Mouse (Mus musculus): ENCODE results near the gene Upk3b.

DNA sequence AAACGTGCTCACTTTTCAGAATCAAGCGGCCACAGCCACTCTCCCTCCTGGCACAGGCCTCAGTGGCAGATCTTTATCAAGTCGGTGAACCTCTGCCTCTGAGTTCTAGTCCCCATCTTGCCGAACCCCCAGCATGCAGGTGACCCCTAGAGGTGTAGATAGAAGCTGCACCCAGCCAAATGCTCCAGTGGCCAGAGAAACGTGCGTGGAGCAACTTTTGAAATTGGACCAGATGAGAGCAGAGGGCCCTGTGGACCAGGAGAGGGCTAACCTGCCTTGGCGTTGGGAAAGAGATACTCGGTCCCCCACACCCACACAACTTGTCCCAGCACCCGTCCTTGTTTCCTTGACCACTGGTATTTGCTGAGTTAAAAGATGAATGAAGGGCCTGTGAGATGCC, 7.1 kb downstream of the Upk3b start:
- TF ChIP-seq CTCF (IDR thresholded peaks at IDR 0.05) (peak; percentile 61), EP300 (IDR thresholded peaks at IDR 0.05) (no peak)

All from lung, postnatal 0 days (tissue).